Mouse (Mus musculus) cerebellum, postnatal 14 days (tissue): ENCODE results near the gene Rnf166.

Source experiments
- DNase-seq, 2 experiments: peaks; one replicate each; pipeline ENCODE4 v3.0.0; 2021; ENCODE audit warnings: mixed read lengths in 2 of 2

Gene Rnf166

DNA sequence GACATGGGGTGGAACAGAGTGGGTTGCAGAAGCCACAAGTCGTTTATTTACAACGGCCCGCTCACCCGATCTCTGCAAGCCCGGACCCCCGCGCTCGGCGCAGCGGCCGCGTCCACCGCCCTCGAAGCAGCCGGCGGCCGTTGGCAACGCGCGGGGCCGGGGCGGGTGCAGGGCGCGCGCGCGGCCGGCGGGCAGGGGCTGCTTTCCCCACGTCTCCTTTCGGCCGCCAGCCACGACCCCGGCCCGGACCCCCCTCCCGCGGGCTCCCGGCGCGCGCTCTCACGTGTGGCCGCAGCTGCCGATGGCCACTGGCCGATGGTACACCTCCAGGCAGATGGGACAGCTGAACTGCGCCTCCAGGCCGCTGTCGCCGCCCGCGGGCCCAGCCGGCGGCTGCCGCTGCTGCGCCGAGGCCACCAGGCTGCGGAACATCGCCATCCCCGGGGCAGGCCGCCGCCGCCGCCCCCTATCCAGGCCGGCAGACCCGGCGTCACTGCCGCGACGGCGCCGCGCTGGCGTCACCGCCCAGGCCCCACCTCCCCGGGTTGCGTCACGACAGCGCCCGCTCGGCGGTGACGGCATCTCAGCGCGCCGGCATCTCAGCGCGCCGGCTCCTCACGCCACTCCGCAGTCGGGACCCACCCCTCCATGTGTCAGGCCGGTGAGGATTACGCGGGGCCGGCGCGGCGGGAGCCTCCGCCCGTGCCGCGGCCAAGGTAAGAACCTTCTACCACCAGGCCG, at the start of gene Rnf166, which contains the start of gene Ctu2:
Gene Rnf166, minus strand, starts transcription at position 485 of the 741 bp plus-strand sequence.
Gene Ctu2, plus strand, starts transcription at position 564 of the 741 bp plus-strand sequence.
- peak; percentile 96 to 98 for DNase-seq

DNA sequence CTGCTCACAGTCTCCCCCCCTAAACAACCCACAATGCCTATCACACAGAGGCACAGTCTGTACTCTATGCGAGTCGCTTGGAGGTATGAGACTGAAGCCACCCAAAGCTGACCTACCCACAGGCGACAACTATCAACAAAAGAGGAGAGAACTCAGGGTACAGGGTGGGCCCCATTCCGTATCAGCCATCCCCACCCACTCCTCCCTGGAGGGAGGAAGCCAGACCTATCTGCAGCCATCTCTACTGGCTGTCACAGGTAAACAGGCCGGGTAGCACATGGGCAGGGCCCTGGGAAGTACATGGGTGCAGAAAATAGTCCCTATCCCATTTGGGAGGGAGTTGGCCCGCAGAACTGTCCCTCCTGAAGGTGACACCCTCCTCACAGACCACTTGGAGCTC, 49.1 kb upstream of the Rnf166 start:
- no peak for DNase-seq

DNA sequence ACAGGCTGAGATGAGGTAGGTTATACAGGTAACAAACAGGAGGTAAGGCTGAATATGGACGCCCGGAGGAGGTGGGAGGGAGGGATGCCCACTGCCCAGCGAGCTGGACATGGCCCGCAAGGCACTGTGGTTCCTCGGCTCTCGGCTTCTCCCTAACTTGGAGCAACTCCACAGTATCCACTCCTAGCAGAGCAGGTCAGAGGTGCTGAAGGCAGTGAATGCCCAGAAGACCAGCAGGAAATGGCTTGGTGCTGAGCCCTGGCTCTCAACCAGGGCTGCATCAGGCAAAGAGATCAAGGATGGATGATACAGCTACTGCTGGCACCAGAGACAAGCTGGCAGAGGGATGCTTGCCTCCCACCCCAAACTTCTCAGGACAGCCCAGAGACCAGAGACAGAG, 48.6 kb upstream of the Rnf166 start:
- DNase-seq, result peak; percentile 37 to 44

GRCm38 (mm10) chr8:122523652-122524360, 47.9 kb upstream of the Rnf166 start:
- peak; percentile 75 to 76 for DNase-seq

DNA sequence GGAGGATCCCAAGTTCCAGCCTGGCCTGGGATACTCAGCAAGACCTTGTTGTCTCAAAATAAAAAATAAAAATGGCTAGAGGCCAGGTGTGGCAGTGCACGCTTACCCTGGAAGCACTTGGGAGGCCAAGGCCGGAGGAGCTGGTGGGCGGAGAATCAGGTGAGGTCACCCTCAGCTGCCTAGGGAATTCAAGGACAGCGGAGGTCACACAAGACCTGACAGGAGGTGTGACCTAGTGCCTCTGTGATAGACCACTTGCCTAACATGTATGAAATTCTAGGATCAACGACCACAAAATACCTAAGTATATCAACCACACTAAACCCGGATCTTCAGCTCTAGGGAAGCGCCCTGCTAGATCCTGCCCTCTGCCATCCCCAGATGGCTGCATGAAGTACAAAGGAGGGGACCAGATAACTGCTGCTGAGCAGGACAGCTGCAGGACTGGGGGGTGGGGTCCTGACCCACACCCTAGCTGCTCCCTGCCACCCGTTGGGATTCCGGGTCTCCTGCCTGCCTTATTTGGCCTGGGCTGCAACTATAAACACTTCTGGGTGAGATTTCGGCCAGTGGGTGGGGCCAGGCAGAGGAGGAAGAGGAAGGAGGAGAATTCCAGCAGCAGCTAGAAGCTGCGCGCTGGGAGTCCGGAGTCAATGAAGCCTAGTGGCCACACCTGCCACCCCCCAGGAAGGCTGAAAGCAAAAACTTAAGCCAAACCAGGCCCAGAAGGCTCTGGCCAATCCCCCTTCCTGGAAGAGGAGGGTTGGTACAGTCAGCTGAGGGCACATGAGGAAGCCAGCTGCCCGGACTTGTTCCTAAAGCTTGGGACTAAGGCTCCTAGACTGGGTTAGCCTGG, 47.2 kb upstream of the Rnf166 start:
- DNase-seq, result peak in 1 of 2 experiments; percentile 20

GRCm38 (mm10) chr8:122520611-122521010, 44.7 kb upstream of the Rnf166 start:
- DNase-seq, result no peak

DNA sequence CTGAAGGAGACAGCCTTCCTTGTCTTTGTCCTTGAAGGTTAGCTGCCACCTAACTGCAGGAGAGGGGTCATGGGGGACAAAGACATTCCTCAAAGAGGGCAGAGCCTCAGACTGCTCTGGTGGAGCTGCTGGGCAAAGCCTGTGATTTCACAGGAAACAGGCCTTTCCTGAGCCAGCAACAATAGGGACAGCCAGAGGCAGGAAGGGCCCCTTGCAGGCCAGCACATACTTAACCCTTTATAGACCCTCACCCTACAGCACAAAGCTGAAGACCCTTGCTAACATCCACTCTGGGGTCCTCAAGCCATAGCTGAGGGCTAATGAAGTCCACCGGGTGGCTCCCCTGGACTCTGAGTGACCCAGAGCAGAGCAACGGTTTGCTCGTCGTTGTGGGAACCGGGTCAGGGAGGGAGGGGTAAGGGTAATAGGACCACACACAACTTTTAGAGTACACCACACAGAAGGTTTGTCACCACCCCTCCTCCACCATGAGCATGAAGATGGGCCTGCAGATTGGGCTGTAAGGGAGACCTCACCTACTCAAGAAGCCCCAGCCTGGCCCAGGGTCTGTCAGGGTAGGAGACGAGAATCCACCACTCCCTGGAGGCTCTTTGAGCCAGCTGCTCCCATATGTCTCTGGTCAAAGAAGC, 41.8 kb upstream of the Rnf166 start:
- no peak for DNase-seq

DNA sequence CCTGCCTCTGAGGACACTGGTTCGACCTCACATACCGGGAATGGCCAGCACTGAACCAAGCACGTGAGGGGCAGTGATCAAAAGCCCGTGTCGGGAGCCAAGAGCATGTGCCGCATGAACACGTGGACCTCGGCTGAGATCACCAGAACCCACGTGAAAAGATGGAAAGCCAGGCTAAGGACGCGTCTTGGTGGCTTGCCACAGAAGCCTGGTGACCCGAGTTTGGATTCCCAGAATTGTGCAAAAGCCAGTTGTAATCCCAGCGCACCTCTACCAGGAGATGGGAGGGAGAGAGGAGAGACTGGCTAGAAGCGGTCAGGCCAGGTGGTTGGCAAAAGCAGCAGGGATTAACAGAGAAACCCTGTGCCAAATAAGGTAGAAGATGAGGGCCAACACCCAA, 39.8 kb upstream of the Rnf166 start:
- DNase-seq, result no peak

DNA sequence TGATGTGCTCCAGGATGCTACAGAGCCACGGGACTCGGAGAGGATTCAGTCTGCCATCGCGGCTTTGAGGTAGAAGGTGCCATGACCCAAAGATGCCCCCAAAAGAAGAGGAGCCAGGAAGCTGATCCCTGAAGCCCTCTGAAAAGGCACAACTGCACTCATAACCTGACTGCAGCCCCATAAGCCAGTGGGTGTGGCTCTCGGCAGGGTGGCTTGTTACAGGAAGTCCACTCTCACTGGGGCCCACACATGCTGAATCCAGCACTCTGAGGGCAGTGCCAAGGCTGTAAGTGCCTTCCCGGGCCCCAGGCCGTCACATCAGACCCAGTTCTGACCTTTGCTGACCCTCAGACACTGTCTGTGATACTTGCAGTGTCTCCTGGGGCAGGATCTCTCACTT, 36.5 kb upstream of the Rnf166 start:
- no peak for DNase-seq

DNA sequence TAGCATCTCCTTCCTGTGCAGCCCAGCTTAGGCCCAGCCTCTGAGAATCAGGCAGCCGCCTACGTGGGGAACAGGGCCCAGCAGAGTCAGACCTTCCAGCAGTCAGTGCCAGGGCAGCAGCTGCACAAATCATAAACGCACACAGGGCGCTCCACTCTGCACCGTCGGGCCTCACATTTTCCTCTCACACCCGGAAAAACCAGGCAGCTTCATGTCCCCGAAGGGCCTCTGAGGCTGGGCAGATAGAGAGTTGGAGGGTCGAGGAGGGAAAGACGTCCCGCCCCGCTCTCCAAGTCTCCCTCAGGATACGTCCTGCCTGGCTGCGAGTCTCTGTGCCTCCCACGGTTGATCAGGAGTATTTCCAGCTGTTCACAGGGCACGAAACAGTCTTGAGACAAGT, 35.7 kb upstream of the Rnf166 start:
- DNase-seq, result no peak

- DNase-seq, result peak; percentile 88 to 89
These were observed 25.0 kb upstream of the Rnf166 start for GRCm38 (mm10) chr8:122500856-122501255.

GRCm38 (mm10) chr8:122497912-122498311, 22.0 kb upstream of the Rnf166 start:
- DNase-seq, result peak in 1 of 2 experiments; percentile 47

DNA sequence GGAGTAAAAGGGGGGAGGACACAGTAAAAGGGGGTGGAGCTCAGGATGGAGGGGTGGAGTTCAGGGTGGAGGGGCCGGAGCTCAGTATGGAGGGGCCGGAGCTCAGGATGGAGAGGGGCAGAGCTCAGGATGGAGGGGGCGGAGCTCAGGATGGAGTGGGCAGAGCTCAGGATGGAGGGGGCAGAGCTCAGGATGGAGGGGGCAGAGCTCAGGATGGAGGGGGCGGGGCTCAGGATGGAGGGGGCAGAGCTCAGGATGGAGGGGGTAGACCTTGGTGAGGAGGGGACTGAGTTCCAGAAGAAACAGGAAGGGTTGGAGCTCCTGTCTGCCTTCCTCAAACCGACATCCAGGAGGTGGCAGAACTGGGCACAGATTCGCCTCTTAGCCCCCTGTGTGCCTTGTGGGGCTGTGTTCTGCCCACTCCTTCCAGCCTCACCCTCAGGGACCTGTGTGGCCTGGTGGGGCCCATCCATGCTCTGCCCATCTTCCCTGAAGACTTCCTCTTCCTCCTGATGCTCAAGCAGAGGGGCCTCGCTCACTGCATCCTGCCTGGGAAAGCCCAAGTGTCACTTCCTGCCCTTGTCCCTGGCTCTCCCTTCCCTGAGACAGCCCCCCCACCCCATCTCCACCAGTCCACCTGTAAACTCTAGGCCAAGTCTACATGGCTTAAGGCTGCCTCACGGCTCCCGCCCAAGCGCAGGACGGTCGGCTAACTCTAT, 21.3 kb upstream of the Rnf166 start:
- DNase-seq, result no peak

DNA sequence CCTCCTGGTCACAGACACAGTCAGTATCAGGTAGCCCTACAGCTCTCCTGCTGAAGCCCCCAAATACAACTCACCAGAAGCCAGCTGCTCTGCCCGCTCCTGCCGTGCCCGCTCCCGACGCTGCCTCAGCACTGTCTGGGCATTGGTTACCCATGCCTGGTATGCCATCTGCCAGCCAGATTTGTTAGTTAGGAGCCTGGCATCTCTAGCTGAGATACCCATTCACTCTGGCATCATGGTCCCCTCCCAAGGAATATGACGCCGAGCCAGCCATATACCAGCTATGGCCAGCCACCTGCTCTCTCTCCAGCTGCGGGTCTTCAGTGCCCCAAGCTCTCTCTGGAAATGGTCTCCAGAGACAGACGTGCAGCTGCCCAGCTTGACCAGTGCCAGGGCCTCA, 12.5 kb upstream of the Rnf166 start:
- DNase-seq, result peak; percentile 71 to 75

- no peak for DNase-seq
These were observed 9.0 kb upstream of the Rnf166 start for GRCm38 (mm10) chr8:122484831-122485230.

DNA sequence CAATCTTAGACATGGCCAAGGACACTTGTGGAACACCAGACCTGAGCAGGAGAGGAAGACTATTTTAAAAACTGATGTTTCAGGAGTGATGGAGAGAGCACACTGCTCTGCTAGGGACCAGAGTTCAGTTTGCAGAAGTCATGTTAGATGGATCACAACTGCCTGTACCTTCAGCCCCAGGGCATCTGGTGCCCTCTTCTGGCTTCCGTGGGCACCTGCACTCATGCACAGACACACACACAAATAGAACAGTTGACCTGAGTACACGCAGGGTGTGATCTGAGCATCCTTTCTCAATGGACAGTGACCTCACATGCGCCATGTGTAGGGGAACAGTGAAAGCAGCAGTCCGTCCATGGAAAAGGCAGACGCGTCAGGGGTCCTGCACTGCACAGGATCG, 8.0 kb upstream of the Rnf166 start:
- DNase-seq, result no peak

GRCm38 (mm10) chr8:122482448-122482847, 6.6 kb upstream of the Rnf166 start:
- DNase-seq, result no peak

DNA sequence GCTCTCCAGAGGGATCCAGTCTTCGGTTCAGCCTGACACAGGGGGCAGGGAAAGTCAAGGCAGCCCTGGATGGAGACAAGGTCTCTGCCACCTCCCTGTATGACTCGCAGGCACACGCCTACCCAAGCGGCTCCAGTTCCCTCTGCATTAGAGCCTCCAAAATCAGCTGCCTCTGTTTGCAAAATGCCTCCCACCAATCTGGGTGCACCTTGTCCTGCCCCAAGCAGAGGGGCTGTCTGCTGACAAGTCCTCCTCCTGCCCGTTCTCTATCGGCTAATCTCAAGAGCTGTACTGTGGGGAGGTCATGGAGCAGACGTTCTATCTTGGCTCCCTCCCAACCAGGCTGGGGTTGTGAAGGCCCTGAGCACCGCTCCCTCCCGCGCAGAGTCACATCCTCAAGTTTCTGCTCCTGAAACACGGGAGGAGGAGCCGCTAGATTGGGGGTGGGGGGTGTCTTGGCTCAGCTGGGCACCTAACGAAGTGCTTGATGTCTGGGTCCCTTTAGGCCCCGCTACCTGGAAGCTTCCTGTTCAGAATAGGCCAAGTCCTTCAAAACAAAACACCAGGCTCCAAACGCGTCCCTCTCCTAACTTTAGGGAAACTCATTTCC, 808 bp downstream of the Rnf166 start:
- peak; percentile 53 to 71 for DNase-seq

GRCm38 (mm10) chr8:122473911-122474421, 1.9 kb downstream of the Rnf166 start:
- no peak for DNase-seq

DNA sequence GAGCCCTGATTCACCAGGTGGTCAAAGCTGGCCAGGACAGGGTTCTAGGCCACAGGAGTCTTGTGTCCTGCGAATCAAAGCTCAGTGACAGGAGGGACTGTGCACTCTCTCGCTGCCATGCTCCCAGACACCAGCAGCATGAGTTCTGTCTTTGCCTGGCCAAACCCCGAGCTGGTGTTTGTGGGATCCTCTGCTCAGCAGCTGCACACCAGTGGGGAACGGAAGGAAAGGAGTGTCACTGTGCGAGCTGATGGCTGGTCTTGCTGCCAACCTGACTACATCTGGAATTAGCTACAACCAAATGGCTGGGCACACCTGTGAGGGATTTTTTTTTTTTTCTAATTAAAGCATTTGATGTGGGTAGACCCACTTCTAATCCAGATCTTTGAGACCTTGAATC, 5.2 kb downstream of the Rnf166 start:
- no peak for DNase-seq

- DNase-seq, result no peak
These were observed 5.9 kb downstream of the Rnf166 start for GRCm38 (mm10) chr8:122469965-122470364.
